Mouse (Mus musculus) thymus, adult 2 months (tissue): ENCODE measurements around the gene Syt1. TPM values are rescaled to one million over a fixed set of nuclear protein-coding genes. Genes with fewer than 3 reads are reported as not detected.

ENCODE experiments used
- DNase-seq: peaks from one replicate; pipeline ENCODE4 v3.0.0; 2021
- H3K27ac ChIP-seq: fragments of 200-500 bp; 2 replicates; pipeline ENCODE4 v1.5.1; 2012; ENCODE audit warnings: low read length, control low read depth; ENCODE audit not compliant: control insufficient read depth, insufficient read depth
- H3K27me3 ChIP-seq: fragments of 200-500 bp; 2 replicates; pipeline ENCODE4 v1.6.1; 2012; ENCODE audit warnings: mild to moderate bottlenecking, low read length, moderate library complexity, mixed read lengths; ENCODE audit not compliant: control insufficient read depth, insufficient read depth
- H3K36me3 ChIP-seq: fragments of 200-500 bp; 2 replicates; pipeline ENCODE4 v1.6.1; 2012; ENCODE audit warnings: mild to moderate bottlenecking, low read length, moderate library complexity; ENCODE audit not compliant: control insufficient read depth, insufficient read depth
- H3K4me1 ChIP-seq: fragments of 200-500 bp; replicated peaks from 2 replicates; pipeline ENCODE4 v1.6.1; 2012; ENCODE audit warnings: low read length; ENCODE audit not compliant: control insufficient read depth, insufficient read depth
- H3K4me3 ChIP-seq: fragments of 200-500 bp; 2 replicates; pipeline ENCODE4 v1.5.1; 2012; ENCODE audit warnings: mild to moderate bottlenecking, low read length, control low read depth, moderate library complexity; ENCODE audit not compliant: control insufficient read depth, insufficient read depth
- CTCF ChIP-seq: fragments of 200-500 bp; IDR thresholded peaks from 2 replicates; pipeline ENCODE4 v1.5.1; 2012; ENCODE audit warnings: mild to moderate bottlenecking, control low read depth, low read length, moderate library complexity, borderline replicate concordance; ENCODE audit not compliant: control insufficient read depth, poor library complexity, insufficient read depth; ENCODE audit errors: extremely low read depth
- POLR2A ChIP-seq: fragments of 200-500 bp; IDR thresholded peaks from 2 replicates; pipeline ENCODE4 v1.6.1; 2012; ENCODE audit warnings: mild to moderate bottlenecking, low read length, control low read depth, moderate library complexity; ENCODE audit not compliant: control insufficient read depth, poor library complexity, insufficient read depth; ENCODE audit errors: extremely low read depth
- WGBS: fragments of 180-500 bp; shearing (Covaris S2); methylation state at CpG from one replicate; pipeline ENCODE4 v1.1.7; 2018; 5-methylcytosine and 5-hydroxymethylcytosine counted together
- polyA plus RNA-seq: library from polyadenylated mRNA; depleted of rRNA; stranded (reverse); fragments of >200 nt; gene quantifications from 2 replicates; pipeline ENCODE4 v1.2.3, GENCODE M21; 2012

The Syt1 gene
- polyA plus RNA-seq, 1 experiment: 2.0 TPM

DNA sequence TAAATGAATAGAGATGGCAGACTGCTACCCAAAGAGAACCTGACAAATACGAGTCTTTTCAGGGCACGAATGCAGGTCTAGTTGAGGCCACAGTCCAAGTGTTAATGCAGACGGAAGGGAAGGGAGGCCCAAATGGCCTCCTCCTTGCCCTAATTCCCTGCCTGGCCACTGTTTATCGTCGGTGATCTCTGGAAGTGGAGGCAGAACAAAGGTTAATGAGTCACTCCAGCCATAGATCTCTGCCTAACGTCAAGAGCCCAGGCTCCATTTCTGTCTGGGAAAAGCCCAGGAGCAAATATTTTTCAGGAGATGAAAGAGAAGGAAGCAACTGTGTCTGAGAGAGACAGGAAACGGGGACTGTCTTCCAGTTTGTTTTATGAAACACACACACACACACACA lies 520.6 kb downstream of the Syt1 start:
- Histone ChIP-seq H3K27me3 (no peaks in the 10 kb centered on the region), H3K4me3 (no peak overlapping the region), H3K4me1 (no peaks in the 10 kb centered on the region), H3K36me3 (no peaks in the 10 kb centered on the region), H3K27ac (no peak overlapping the region)
- DNase-seq: no peak
- TF ChIP-seq POLR2A (no peak), CTCF (no peak)
- 55% methylated on average over 7 of the region's 7 CpGs for WGBS

DNA sequence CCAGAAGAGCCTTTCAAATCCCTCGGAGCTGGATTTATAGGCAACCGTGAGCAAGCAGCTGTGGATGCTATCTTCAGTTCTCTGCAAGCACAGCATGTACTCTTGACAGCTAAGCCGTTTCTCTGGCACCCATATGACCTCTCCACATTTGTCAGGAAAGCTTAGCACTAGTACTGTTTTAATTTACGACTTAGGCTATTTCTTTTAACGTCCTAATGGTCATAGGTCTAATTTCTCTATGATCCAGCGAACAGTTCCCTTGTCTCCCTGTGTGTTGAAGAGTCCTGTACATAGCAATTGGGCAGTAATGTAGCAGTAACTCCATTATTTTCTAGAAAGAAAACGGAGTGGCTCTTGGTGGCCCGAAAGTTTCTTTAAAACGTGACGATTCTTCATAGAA lies 526.8 kb downstream of the Syt1 start:
- no peak for TF ChIP-seq POLR2A
- no peak for TF ChIP-seq CTCF
- DNase-seq: no peak

DNA sequence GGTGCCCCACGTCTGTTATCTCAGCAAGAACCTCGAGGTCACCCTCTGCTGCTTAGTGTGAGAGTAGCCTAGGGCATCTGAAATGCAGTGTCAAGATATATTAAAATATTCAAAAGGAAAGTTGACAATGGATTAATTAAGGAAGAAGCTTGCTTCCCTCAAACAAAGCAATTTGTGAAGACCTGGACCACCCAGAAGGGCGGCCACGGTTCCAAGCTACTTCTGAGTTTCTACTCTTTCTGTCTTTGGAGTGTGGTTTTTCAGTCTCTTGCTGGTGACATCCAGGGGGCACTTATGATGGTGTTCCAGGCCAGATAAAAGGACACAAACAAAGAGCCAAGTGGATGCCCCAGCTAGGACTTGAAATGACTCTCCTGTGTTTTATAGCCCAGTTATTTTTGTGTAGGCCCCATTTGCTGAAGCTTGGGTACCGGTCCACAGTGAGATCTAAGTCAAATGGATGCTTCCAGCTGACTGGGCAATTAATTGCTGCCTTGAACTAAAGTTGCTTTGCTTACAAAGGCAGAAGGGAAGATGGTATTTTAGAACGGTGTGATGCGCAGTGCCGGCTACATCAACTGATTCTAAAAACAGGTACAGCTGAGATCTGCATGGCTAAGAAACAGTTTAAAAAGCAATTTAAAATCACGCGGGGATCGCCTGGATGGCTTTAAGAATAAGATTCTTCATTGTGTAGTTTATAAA lies 530.5 kb downstream of the Syt1 start:
- Histone ChIP-seq H3K27ac (no peak overlapping the region), H3K27me3 (no peaks in the 10 kb centered on the region), H3K36me3 (no peaks in the 10 kb centered on the region), H3K4me3 (no peak overlapping the region), H3K4me1 (no peaks in the 10 kb centered on the region)
- no peak for DNase-seq
- WGBS: 92% methylated on average over 11 of the region's 11 CpGs
- TF ChIP-seq CTCF: no peak
- no peak for TF ChIP-seq POLR2A

More for the DNA sequence above, 526.8 kb downstream of the Syt1 start:
- Histone ChIP-seq H3K27me3 (no peaks in the 10 kb centered on the region), H3K4me3 (no peak overlapping the region), H3K4me1 (no peaks in the 10 kb centered on the region), H3K36me3 (no peaks in the 10 kb centered on the region), H3K27ac (no peak overlapping the region)
- WGBS: 87% methylated on average over 10 of the region's 10 CpGs

DNA sequence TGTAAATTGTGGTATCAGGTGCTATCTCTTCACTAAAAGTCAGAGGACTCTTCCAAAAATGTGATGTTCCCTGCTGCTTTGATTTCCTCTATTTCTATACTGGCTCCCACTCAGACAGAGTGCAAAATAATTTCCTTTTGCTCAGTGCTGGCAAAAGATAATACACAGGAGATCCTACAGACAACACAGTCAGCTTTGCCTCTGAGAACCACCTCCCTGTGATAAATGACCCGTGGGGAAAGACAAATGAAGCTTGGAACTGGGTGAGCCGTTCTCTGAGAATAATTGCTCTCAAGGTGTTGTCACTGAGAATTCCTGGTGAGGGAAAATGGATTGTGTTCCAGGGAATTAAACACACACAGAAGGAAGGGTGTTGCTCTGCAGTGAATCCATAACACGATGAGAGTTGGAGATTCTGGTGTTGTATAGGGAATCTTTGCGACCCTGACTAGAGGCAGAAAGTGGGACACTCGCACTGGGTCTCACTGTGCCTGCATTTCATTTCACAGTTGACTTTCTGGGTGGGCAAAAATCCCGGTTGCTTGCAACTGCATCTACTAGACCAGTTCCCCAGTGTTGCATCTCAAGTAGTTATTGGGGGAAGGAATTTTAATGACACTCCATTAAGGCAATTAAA lies 540.3 kb downstream of the Syt1 start:
- WGBS: 81% methylated on average over 6 of the region's 6 CpGs
- Histone ChIP-seq H3K4me3 (no peak overlapping the region), H3K36me3 (no peaks in the 10 kb centered on the region), H3K27ac (no peak overlapping the region), H3K27me3 (no peaks in the 10 kb centered on the region), H3K4me1 (no peaks in the 10 kb centered on the region)
- DNase-seq: no peak
- no peak for TF ChIP-seq POLR2A
- no peak for TF ChIP-seq CTCF

DNA sequence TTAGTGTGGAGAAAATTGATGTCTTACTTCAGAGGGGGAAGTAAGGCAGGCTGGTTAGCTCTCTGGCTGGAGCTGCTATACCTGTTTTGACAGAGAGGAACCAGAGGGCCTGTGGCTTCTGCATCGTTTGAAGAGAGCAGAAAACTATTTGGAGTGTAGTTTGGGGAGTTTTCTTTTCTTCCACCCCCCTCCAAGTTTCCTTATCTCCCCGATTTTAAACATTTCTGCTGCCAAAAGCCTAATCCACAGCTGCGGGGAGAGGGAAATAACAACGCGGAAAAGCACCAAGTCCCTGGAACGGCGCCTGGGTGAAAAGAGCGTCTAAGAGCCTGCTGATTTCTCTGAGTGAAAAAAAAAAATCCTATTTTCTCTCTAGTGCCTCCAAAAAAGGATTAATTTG lies 544.2 kb downstream of the Syt1 start:
- WGBS: 72% methylated on average over 8 of the region's 8 CpGs
- no peak overlapping the region for H3K27ac ChIP-seq

DNA sequence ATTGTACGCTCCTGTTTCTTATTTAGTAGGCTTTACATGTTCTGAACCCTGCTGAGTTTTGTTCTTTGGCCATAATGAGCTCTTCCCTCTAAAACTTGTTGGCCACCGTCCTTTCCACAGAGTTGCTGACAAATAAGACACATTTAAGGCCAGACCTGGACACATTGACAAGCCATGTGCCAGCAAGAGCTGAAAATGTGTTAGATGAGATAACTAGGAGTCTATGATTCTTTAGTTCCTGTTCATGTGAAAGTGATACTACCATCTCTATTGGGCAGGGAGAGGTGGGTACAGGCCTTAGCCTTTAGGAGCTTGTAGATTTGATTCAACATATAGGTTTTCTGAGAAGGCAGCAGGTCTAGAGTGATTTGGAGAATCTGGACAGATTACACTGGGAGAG lies 548.9 kb downstream of the Syt1 start:
- TF ChIP-seq POLR2A (no peak), CTCF (no peak)
- no peaks in the 10 kb centered on the region for H3K36me3 ChIP-seq
- no peak overlapping the region for H3K4me3 ChIP-seq
- 73% methylated on average over 2 of the region's 2 CpGs for WGBS
- no peak overlapping the region for H3K27ac ChIP-seq
- H3K27me3 ChIP-seq: no peaks in the 10 kb centered on the region
- H3K4me1 ChIP-seq: no peaks in the 10 kb centered on the region
- DNase-seq: no peak

More for the DNA sequence above, 544.2 kb downstream of the Syt1 start:
- Histone ChIP-seq H3K4me3 (no peak overlapping the region), H3K4me1 (no peaks in the 10 kb centered on the region), H3K36me3 (no peaks in the 10 kb centered on the region), H3K27me3 (no peaks in the 10 kb centered on the region)
- no peak for DNase-seq
- TF ChIP-seq CTCF (no peak), POLR2A (no peak)
